Mouse (Mus musculus) midbrain, postnatal 0 days (tissue): Measurements from ENCODE around the gene Ppm1d. TPM values are rescaled to one million over a fixed set of nuclear protein-coding genes. Genes with fewer than 3 reads are reported as not detected.

Experiments used
- ATAC-seq: fragments of 200-750 bp; cut with Nextera tagmentation; 2 replicates; pipeline ENCODE4 v1.8.0; 2017; ENCODE audit warnings: moderate number of reproducible peaks, mild to moderate bottlenecking, moderate TSS enrichment, moderate library complexity; ENCODE audit not compliant: low FRiP score
- DNase-seq: peaks from one replicate; pipeline ENCODE4 v3.0.0-alpha.2; 2015; ENCODE audit warnings: low spot score
- H3K27ac ChIP-seq: fragments of 300-500 bp; sonication (generic); 2 replicates; pipeline ENCODE4 v1.5.1; 2014; ENCODE audit warnings: low read depth, mild to moderate bottlenecking, low read length, mixed read lengths
- H3K27me3 ChIP-seq: fragments of 300-500 bp; sonication (generic); 2 replicates; pipeline ENCODE4 v1.6.1; 2014; ENCODE audit warnings: low read length, control low read depth, mixed read lengths; ENCODE audit not compliant: insufficient read depth
- H3K36me3 ChIP-seq: fragments of 300-500 bp; sonication (generic); 2 replicates; pipeline ENCODE4 v1.6.1; 2014; ENCODE audit warnings: low read length, control low read depth, mixed read lengths; ENCODE audit not compliant: insufficient read depth
- H3K4me1 ChIP-seq: fragments of 300-500 bp; sonication (generic); 2 replicates; pipeline ENCODE4 v1.6.1; 2014; ENCODE audit warnings: mild to moderate bottlenecking, control low read depth, antibody characterized with exemption, low read length, mixed read lengths; ENCODE audit not compliant: insufficient read depth
- H3K4me2 ChIP-seq: fragments of 300-500 bp; sonication (generic); 2 replicates; pipeline ENCODE4 v1.6.1; 2014; ENCODE audit warnings: low read depth, mild to moderate bottlenecking, low read length, mixed read lengths; ENCODE audit not compliant: poor library complexity, severe bottlenecking
- H3K4me3 ChIP-seq: fragments of 300-500 bp; sonication (generic); 2 replicates; pipeline ENCODE4 v1.5.1; 2014; ENCODE audit warnings: low read depth, mild to moderate bottlenecking, low read length, moderate library complexity
- H3K9ac ChIP-seq: fragments of 300-500 bp; sonication (generic); replicated peaks from 2 replicates; pipeline ENCODE4 v1.6.1; 2014; ENCODE audit warnings: mild to moderate bottlenecking, low read length, moderate library complexity, mixed read lengths; ENCODE audit not compliant: poor library complexity, severe bottlenecking
- H3K9me3 ChIP-seq: fragments of 300-500 bp; sonication (generic); 2 replicates; pipeline ENCODE4 v1.6.1; 2016; ENCODE audit warnings: low read length, control low read depth
- CTCF ChIP-seq: IDR thresholded peaks from 2 replicates; pipeline ENCODE4 v1.5.1; 2016; ENCODE audit warnings: antibody characterized with exemption, mild to moderate bottlenecking
- WGBS: fragments of 180-500 bp; shearing (Covaris S2); extraction: QIAGEN DNeasy Blood & Tissue Kit; methylation state at CpG from one replicate; pipeline ENCODE4 v1.1.7; 2014; 5-methylcytosine and 5-hydroxymethylcytosine counted together
- polyA plus RNA-seq: library from polyadenylated mRNA; unstranded; fragments of >200 nt; fragmentation: Nextera tagmentation; extraction: Ambion mirVana; gene quantifications from 2 replicates; pipeline ENCODE4 v1.2.1, GENCODE M21; 2015
- total RNA-seq: library from RNA; depleted of rRNA; stranded (reverse); fragments of >200 nt; gene quantifications from 2 replicates; pipeline ENCODE4 v1.2.3, GENCODE M21; 2014

Ppm1d gene
- total and polyA plus RNA-seq, 2 experiments from 2014 or later: 12.6 to 17.3 TPM

- ATAC-seq: no peak
- Histone ChIP-seq H3K4me1 (no peaks in the 10 kb centered on the region), H3K27ac (no peak overlapping the region), H3K27me3 (no peaks in the 10 kb centered on the region), H3K9me3 (no peaks in the 10 kb centered on the region), H3K36me3 (peaks cover 24% of the 10 kb centered on the region; the same call in 1 of the 2 replicates), H3K9ac (no peak overlapping the region), H3K4me3 (no peak overlapping the region), H3K4me2 (no peak overlapping the region)
- 81% methylated on average over 8 of the region's 8 CpGs for WGBS
- no peak for TF ChIP-seq CTCF
- no peak for DNase-seq
These were observed 50.6 kb downstream of the Ppm1d start for GRCm38 (mm10) chr11:85361621-85362020.

GRCm38 (mm10) chr11:85366168-85366567, 55.1 kb downstream of the Ppm1d start:
- Histone ChIP-seq H3K9ac (no peak overlapping the region), H3K4me1 (no peaks in the 10 kb centered on the region), H3K36me3 (peaks cover 19% of the 10 kb centered on the region; the same call in 1 of the 2 replicates), H3K4me2 (no peak overlapping the region), H3K4me3 (no peak overlapping the region), H3K9me3 (no peaks in the 10 kb centered on the region), H3K27me3 (no peaks in the 10 kb centered on the region), H3K27ac (no peak overlapping the region)
- DNase-seq (no peak), ATAC-seq (no peak)
- no peak for TF ChIP-seq CTCF
- 93% methylated on average over 3 of the region's 3 CpGs for WGBS

- H3K27me3 ChIP-seq: no peaks in the 10 kb centered on the region
- H3K27ac ChIP-seq: no peak overlapping the region
- no peaks in the 10 kb centered on the region for H3K4me1 ChIP-seq
- peaks cover 21% of the 10 kb centered on the region; the same call in 1 of the 2 replicates for H3K36me3 ChIP-seq
- DNase-seq (no peak), ATAC-seq (no peak)
- no peak overlapping the region for H3K4me3 ChIP-seq
- no peak for TF ChIP-seq CTCF
- H3K9ac ChIP-seq: no peak overlapping the region
- H3K4me2 ChIP-seq: no peak overlapping the region
- WGBS: 55% methylated on average over 3 of the region's 3 CpGs
- H3K9me3 ChIP-seq: no peaks in the 10 kb centered on the region
These were observed 56.8 kb downstream of the Ppm1d start for GRCm38 (mm10) chr11:85367823-85368222.

DNA sequence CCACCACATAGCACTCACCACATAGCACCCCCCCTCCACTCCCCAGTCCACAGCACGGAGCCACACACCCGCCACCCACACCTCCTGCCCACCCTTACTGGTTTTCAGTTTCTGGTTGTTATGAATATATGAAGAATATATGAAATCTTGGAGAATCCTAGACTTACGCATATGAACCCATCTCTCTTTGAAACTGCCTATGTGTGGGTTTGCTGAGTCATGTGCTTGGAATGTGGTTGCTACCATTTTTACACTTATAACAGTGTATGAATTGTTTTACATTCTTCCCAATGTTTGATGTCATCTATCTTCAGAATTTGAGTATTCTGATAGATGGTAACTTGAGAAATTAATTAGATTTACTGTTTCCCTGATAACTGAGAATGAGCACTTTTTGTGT, 68.0 kb downstream of the Ppm1d start:
- Histone ChIP-seq H3K27ac (no peak overlapping the region), H3K27me3 (no peaks in the 10 kb centered on the region), H3K4me2 (no peak overlapping the region), H3K36me3 (peaks cover 4% of the 10 kb centered on the region; the same call in 1 of the 2 replicates), H3K4me3 (no peak overlapping the region), H3K9ac (no peak overlapping the region), H3K9me3 (no peaks in the 10 kb centered on the region), H3K4me1 (no peaks in the 10 kb centered on the region)
- no peak for TF ChIP-seq CTCF
- 92% methylated on average over 3 of the region's 3 CpGs for WGBS
- ATAC-seq: no peak
- no peak for DNase-seq

DNA sequence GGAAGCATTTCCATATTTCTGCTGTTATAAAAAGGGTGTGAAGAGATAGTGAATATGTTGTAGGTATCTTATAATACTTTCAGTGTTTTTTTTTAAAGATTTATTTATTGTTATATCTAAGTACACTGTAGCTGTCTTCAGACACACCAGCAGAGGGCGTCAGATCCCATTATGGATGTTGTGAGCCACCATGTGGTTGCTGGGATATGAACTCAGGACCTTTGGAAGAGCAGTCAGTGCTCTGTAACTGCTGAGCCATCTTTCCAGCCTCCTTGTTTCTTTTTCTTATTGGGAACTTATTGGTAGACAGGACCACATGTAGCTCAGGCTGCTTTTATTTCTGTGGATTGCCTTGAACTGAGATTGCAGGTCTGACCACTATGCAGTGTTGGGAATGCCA, 69.0 kb downstream of the Ppm1d start:
- H3K27me3 ChIP-seq: no peaks in the 10 kb centered on the region
- H3K9ac ChIP-seq: no peak overlapping the region
- H3K4me2 ChIP-seq: no peak overlapping the region
- H3K4me1 ChIP-seq: no peaks in the 10 kb centered on the region
- DNase-seq: no peak
- WGBS: 19% methylated on average over 1 of the region's 1 CpGs
- H3K27ac ChIP-seq: no peak overlapping the region
- no peak for ATAC-seq
- TF ChIP-seq CTCF: 0 out of 2 replicates have a peak, but pooled peaks have one; percentile 1
- peaks cover 2% of the 10 kb centered on the region; the same call in 1 of the 2 replicates for H3K36me3 ChIP-seq
- H3K4me3 ChIP-seq: no peak overlapping the region
- no peaks in the 10 kb centered on the region for H3K9me3 ChIP-seq

DNA sequence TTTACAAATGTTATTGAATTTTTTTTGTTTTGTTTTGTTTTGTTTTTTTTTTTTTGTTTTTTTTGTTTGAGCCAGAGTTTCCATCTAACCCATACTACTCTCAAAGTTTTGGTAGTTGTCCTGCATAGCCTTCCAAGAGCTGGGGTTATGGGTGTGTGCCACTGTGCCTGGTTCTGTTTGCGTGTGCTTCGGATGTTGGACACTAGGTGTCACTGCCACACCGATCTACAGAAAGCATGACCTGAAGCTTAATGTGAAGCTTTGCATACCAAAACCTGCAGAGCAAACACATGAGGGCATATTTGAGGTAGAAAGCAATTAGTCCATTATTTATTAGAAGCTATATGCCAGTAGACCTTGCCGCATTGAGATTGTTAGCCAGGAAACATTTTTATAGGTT, 71.0 kb downstream of the Ppm1d start:
- Histone ChIP-seq H3K9ac (no peak overlapping the region), H3K36me3 (peaks cover 2% of the 10 kb centered on the region; the same call in 1 of the 2 replicates), H3K4me3 (no peak overlapping the region), H3K4me2 (no peak overlapping the region), H3K9me3 (no peaks in the 10 kb centered on the region), H3K27ac (no peak overlapping the region), H3K4me1 (no peaks in the 10 kb centered on the region), H3K27me3 (no peaks in the 10 kb centered on the region)
- peak; percentile 95 for TF ChIP-seq CTCF
- no peak for ATAC-seq
- peak; percentile 72 for DNase-seq
- WGBS: 17% methylated on average over 4 of the region's 4 CpGs
